Mouse (Mus musculus): ENCODE data around the gene Gdpd1. TPM values are rescaled to one million over a fixed set of nuclear protein-coding genes. Genes with fewer than 3 reads are reported as not detected.
A peak's percentile ranks its signal among the peaks of the same experiment; 100 is the strongest.

The Gdpd1 gene
- 47.7 and 66.5 TPM in 2 replicates for polyA plus RNA-seq (2015; fragmentation: Nextera tagmentation; extraction: Ambion mirVana)

- WGBS: 1% methylated on average over 43 of the region's 43 CpGs
Measured at GRCm38 (mm10) chr11:87073866-87074440, at the start of gene Gdpd1. Gene Gdpd1, minus strand, starts transcription at chr11:87074062.

GRCm38 (mm10) chr11:87121864-87122263 is 48.0 kb upstream of the Gdpd1 start:
- H3K9ac ChIP-seq (replicated peaks; ENCODE audit: low read depth): no peak overlapping the region
- ATAC-seq (no peak), DNase-seq (ENCODE audit: low spot score) (peak; percentile 8)
- no peak overlapping the region for H3K4me2 ChIP-seq (replicated peaks; ENCODE audit: low read depth, low read length)
- no peak overlapping the region for H3K4me3 ChIP-seq (ENCODE audit: low read depth, low read length)
- H3K27me3 ChIP-seq (replicated peaks; ENCODE audit: insufficient read depth, low read length): no peaks in the 10 kb centered on the region
- H3K4me1 ChIP-seq (ENCODE audit: insufficient read depth, low read depth, low read length): no peaks in the 10 kb centered on the region
- peaks cover 8% of the 10 kb centered on the region; the same call in 1 of the 2 replicates for H3K36me3 ChIP-seq (ENCODE audit: insufficient read depth, low read length)
- TF ChIP-seq EP300 (IDR thresholded peaks at IDR 0.05) (no peak), CTCF (IDR thresholded peaks at IDR 0.05) (no peak)
- H3K9me3 ChIP-seq (ENCODE audit: low read length): no peaks in the 10 kb centered on the region
- no peak overlapping the region for H3K27ac ChIP-seq (ENCODE audit: low read length)
- 59% methylated on average over 8 of the region's 8 CpGs for WGBS

More at GRCm38 (mm10) chr11:87073866-87074440, at the start of gene Gdpd1:
- ATAC-seq: peak; percentile 95
- no peaks in the 10 kb centered on the region for H3K27me3 ChIP-seq (replicated peaks; ENCODE audit: insufficient read depth, low read length)
- H3K9ac ChIP-seq (replicated peaks; ENCODE audit: low read depth): peak within 1 kb of the TSS; percentile 62
- no peaks in the 10 kb centered on the region for H3K36me3 ChIP-seq (ENCODE audit: insufficient read depth, low read length)
- peaks cover 2% of the 10 kb centered on the region; the same call in 1 of the 2 replicates for H3K4me1 ChIP-seq (ENCODE audit: insufficient read depth, low read depth, low read length)
- peak within 1 kb of the TSS; percentile 68 for H3K4me3 ChIP-seq (ENCODE audit: low read depth, low read length)
- peak within 1 kb of the TSS; percentile 76 for H3K27ac ChIP-seq (ENCODE audit: low read length)
- H3K4me2 ChIP-seq (replicated peaks; ENCODE audit: low read depth, low read length): peak within 1 kb of the TSS; percentile 92
- DNase-seq (ENCODE audit: low spot score): peak; percentile 90
- no peaks in the 10 kb centered on the region for H3K9me3 ChIP-seq (ENCODE audit: low read length)
- no peak for TF ChIP-seq EP300 (IDR thresholded peaks at IDR 0.05)
- TF ChIP-seq CTCF (IDR thresholded peaks at IDR 0.05): peak; percentile 68

- DNase-seq (ENCODE audit: low spot score) (no peak), ATAC-seq (no peak)
- no peaks in the 10 kb centered on the region; the same call in 1 of the 2 replicates for H3K4me1 ChIP-seq (ENCODE audit: insufficient read depth, low read depth, low read length)
- H3K27ac ChIP-seq (ENCODE audit: low read length): peak overlapping the region; percentile 85; the same call in 1 of the 2 replicates
- H3K4me3 ChIP-seq (ENCODE audit: low read depth, low read length): peak overlapping the region; percentile 74
- 4% methylated on average over 9 of the region's 9 CpGs for WGBS
- peak overlapping the region; percentile 85 for H3K4me2 ChIP-seq (replicated peaks; ENCODE audit: low read depth, low read length)
- no peaks in the 10 kb centered on the region for H3K27me3 ChIP-seq (replicated peaks; ENCODE audit: insufficient read depth, low read length)
- TF ChIP-seq CTCF (IDR thresholded peaks at IDR 0.05): no peak
- no peak for TF ChIP-seq EP300 (IDR thresholded peaks at IDR 0.05)
- peak overlapping the region; percentile 43; the same call in 1 of the 2 replicates for H3K9ac ChIP-seq (replicated peaks; ENCODE audit: low read depth)
- no peaks in the 10 kb centered on the region for H3K36me3 ChIP-seq (ENCODE audit: insufficient read depth, low read length)
- H3K9me3 ChIP-seq (ENCODE audit: low read length): no peaks in the 10 kb centered on the region
Measured at GRCm38 (mm10) chr11:87110172-87110909, 36.5 kb upstream of the Gdpd1 start.

GRCm38 (mm10) chr11:87109519-87110171 is 35.8 kb upstream of the Gdpd1 start:
- Histone ChIP-seq H3K36me3 (ENCODE audit: insufficient read depth, low read length) (no peaks in the 10 kb centered on the region), H3K4me1 (ENCODE audit: insufficient read depth, low read depth, low read length) (no peaks in the 10 kb centered on the region; the same call in 1 of the 2 replicates), H3K4me2 (replicated peaks; ENCODE audit: low read depth, low read length) (peak overlapping the region; percentile 85), H3K27me3 (replicated peaks; ENCODE audit: insufficient read depth, low read length) (no peaks in the 10 kb centered on the region), H3K4me3 (ENCODE audit: low read depth, low read length) (peak overlapping the region; percentile 74), H3K9me3 (ENCODE audit: low read length) (no peaks in the 10 kb centered on the region), H3K27ac (ENCODE audit: low read length) (peak overlapping the region; percentile 85), H3K9ac (replicated peaks; ENCODE audit: low read depth) (peak overlapping the region; percentile 43)
- under 1% methylated on average over 42 of the region's 42 CpGs for WGBS
- ATAC-seq (no peak), DNase-seq (ENCODE audit: low spot score) (peak; percentile 28)
- no peak for TF ChIP-seq EP300 (IDR thresholded peaks at IDR 0.05)
- TF ChIP-seq CTCF (IDR thresholded peaks at IDR 0.05): no peak

GRCm38 (mm10) chr11:87108755-87109518 is 35.1 kb upstream of the Gdpd1 start, which contains the start of gene Ska2:
Gene Ska2, plus strand, starts transcription at chr11:87109234.
- DNase-seq (ENCODE audit: low spot score): peak; percentile 100
- Histone ChIP-seq H3K27ac (ENCODE audit: low read length) (peak within 1 kb of the TSS; percentile 85), H3K4me2 (replicated peaks; ENCODE audit: low read depth, low read length) (peak within 1 kb of the TSS; percentile 85), H3K9me3 (ENCODE audit: low read length) (no peaks in the 10 kb centered on the region), H3K4me3 (ENCODE audit: low read depth, low read length) (peak within 1 kb of the TSS; percentile 74), H3K36me3 (ENCODE audit: insufficient read depth, low read length) (no peaks in the 10 kb centered on the region), H3K27me3 (replicated peaks; ENCODE audit: insufficient read depth, low read length) (no peaks in the 10 kb centered on the region), H3K9ac (replicated peaks; ENCODE audit: low read depth) (peak within 1 kb of the TSS; percentile 53), H3K4me1 (ENCODE audit: insufficient read depth, low read depth, low read length) (no peaks in the 10 kb centered on the region; the same call in 1 of the 2 replicates)
- peak; percentile 98 for ATAC-seq
- TF ChIP-seq EP300 (IDR thresholded peaks at IDR 0.05) (peak; percentile 97), CTCF (IDR thresholded peaks at IDR 0.05) (no peak)
- under 1% methylated on average over 40 of the region's 40 CpGs for WGBS

Measured in lung, postnatal 0 days (tissue).